ENCODE assay signal across 8 mouse cellular contexts in the genomic region with DNA sequence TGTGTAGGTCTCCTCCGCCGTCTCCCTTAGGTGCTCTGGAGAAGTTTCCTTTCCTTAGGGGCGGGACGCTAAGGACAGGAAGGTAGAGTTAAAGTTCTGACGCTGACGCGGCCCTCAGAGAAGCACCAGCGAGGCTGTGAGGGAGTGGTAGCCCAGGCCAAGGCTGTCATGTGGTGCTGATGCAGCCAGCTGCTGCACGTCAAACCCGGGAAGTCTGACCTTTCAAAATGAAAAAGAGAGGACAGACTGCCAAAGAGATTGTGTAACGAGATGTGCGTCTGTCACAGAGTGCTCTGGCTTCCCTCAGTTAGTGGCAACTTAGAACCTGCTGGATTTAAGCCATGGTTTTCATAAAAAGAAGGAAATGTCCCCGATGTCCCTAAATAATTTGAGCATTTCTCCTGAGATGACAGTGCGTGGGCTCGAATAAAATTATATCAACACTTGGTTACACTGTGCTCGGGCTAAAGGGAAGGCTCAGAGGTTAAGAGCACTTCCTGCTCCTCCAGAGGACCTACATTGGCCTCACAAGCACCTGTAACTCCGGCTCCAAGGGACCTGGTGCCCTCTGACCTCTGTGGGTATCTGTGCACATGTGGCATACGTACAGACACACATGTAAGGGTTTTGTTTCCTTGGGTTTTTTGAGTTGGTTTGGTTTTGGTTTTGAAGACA. TPM values are rescaled to one million over a fixed set of nuclear protein-coding genes. Genes with fewer than 3 reads are reported as not detected.
A peak's percentile ranks its signal among the peaks of the same experiment; 100 is the strongest.
DNase-seq lines count a peak whose midpoint lies in the region; ATAC-seq and TF ChIP-seq lines count a peak whose summit lies in the region.

No protein-coding gene starts in this region.

- no peak for TF ChIP-seq POLR2A in testis, adult 2 months (IDR thresholded peaks at IDR 0.05; ENCODE audit: control insufficient read depth, low read depth, low read length)

- WGBS in stomach, embryonic 14.5 days, result 46% methylated on average over 18 of the region's 18 CpGs
- 80% methylated on average over 18 of the region's 18 CpGs for WGBS in forebrain, postnatal 0 days

- TF ChIP-seq CTCF in testis, adult 2 months (IDR thresholded peaks at IDR 0.05; ENCODE audit: control insufficient read depth, insufficient read depth, insufficient replicate concordance, low read depth, low read length), result no peak
- TF ChIP-seq CTCF in forebrain, postnatal 0 days (IDR thresholded peaks at IDR 0.05; ENCODE audit: low read depth), result no peak

- no peaks in the 10 kb centered on the region for H3K9me3 ChIP-seq in stomach, embryonic 14.5 days (ENCODE audit: control insufficient read depth, low read depth, low read length)
- no peaks in the 10 kb centered on the region for H3K9me3 ChIP-seq in forebrain, postnatal 0 days (ENCODE audit: low read length)

- H3K4me2 ChIP-seq in stomach, embryonic 14.5 days (replicated peaks; ENCODE audit: low read depth, low read length), result no peak overlapping the region
- no peak overlapping the region for H3K4me2 ChIP-seq in forebrain, postnatal 0 days (ENCODE audit: low read depth)

- no peaks in the 10 kb centered on the region for H3K36me3 ChIP-seq in testis, adult 2 months (ENCODE audit: control insufficient read depth, insufficient read depth, low read length)
- peaks cover 53% of the 10 kb centered on the region for H3K36me3 ChIP-seq in stomach, embryonic 14.5 days (ENCODE audit: control insufficient read depth, insufficient read depth, low read length)
- peaks cover 68% of the 10 kb centered on the region for H3K36me3 ChIP-seq in forebrain, postnatal 0 days (ENCODE audit: insufficient read depth)

- no peaks in the 10 kb centered on the region for H3K27me3 ChIP-seq in testis, adult 2 months (ENCODE audit: control insufficient read depth, insufficient read depth, low read length)
- H3K27me3 ChIP-seq in stomach, embryonic 14.5 days (ENCODE audit: control insufficient read depth, insufficient read depth, low read length), result no peaks in the 10 kb centered on the region
- H3K27me3 ChIP-seq in forebrain, postnatal 0 days (ENCODE audit: insufficient read depth, low read length), result no peaks in the 10 kb centered on the region

- peaks cover 5% of the 10 kb centered on the region for H3K4me1 ChIP-seq in testis, adult 2 months (ENCODE audit: control insufficient read depth, insufficient read depth, low read length)
- 0 out of 2 replicates have a peak, but pooled peaks cover 4% of the 10 kb centered on the region for H3K4me1 ChIP-seq in stomach, embryonic 14.5 days (ENCODE audit: control insufficient read depth, insufficient read depth, low read length)
- H3K4me1 ChIP-seq in forebrain, postnatal 0 days (ENCODE audit: insufficient read depth), result no peaks in the 10 kb centered on the region

- DNase-seq in testis, postnatal 14 days (ENCODE audit: low spot score), result no peak
- peak; percentile 68 to 87 for DNase-seq in kidney, postnatal 25 days
- no peak for DNase-seq in forebrain, postnatal 0 days
- DNase-seq in cerebellum, adult 11 months, result no peak

- peak; percentile 34 for ATAC-seq in granulocyte monocyte progenitor cell, adult 5-6 weeks (replicated peaks; ENCODE audit: poor library complexity, severe bottlenecking)
- peak; percentile 59; the same call in 1 of the 2 replicates for ATAC-seq in stomach, embryonic 14.5 days (ENCODE audit: insufficient number of reproducible peaks, insufficient read depth, low FRiP score, low read depth)
- ATAC-seq in cerebellum, adult (ENCODE audit: insufficient number of reproducible peaks, low FRiP score, low TSS enrichment), result no peak
- no peak for ATAC-seq in forebrain, postnatal 0 days

- H3K27ac ChIP-seq in testis, adult 2 months (ENCODE audit: control insufficient read depth, insufficient read depth, low read depth, low read length), result peak overlapping the region; percentile 68; the same call in 1 of the 2 replicates
- peak overlapping the region; percentile 30; the same call in 1 of the 2 replicates for H3K27ac ChIP-seq in stomach, embryonic 14.5 days (ENCODE audit: low read length)
- no peak overlapping the region for H3K27ac ChIP-seq in forebrain, postnatal 0 days (ENCODE audit: low read depth, low read length)

- H3K9ac ChIP-seq in stomach, embryonic 14.5 days (replicated peaks; ENCODE audit: low read depth, low read length), result no peak overlapping the region
- H3K9ac ChIP-seq in forebrain, postnatal 0 days, result no peak overlapping the region

- no peak overlapping the region for H3K4me3 ChIP-seq in testis, adult 2 months (ENCODE audit: control insufficient read depth, low read depth, low read length)
- H3K4me3 ChIP-seq in stomach, embryonic 14.5 days (ENCODE audit: low read depth, low read length), result no peak overlapping the region
- H3K4me3 ChIP-seq in forebrain, postnatal 0 days (ENCODE audit: low read depth, low read length), result no peak overlapping the region

RNA-seq across cellular contexts. Expression of gene Arpc3, which starts 9.1 kb away (rescaled TPM):
- 35.0 and 35.1 TPM in 2 replicates for polyA plus RNA-seq in testis, adult 2 months (2012; rRNA removed)
- 271 and 276 TPM in 2 replicates for total RNA-seq in granulocyte monocyte progenitor cell, adult 5-6 weeks (2014; fragmentation: Nextera tagmentation)
- 988 and 1,056 TPM in 2 replicates for total RNA-seq in granulocyte monocyte progenitor cell, adult 5-6 weeks (2017)
- 43.4 and 49.9 TPM in 2 replicates for polyA plus RNA-seq in stomach, embryonic 14.5 days (2014; fragmentation: Nextera tagmentation; extraction: Ambion mirVana)
- 234 and 357 TPM in 2 replicates for total RNA-seq in forebrain, postnatal 0 days (2014; rRNA removed)
- 171 and 225 TPM in 2 replicates for polyA plus RNA-seq in forebrain, postnatal 0 days (2015; fragmentation: Nextera tagmentation; extraction: Ambion mirVana)

RNA-seq across cellular contexts. Expression of gene Anapc7, which starts 20.7 kb away (rescaled TPM):
- 16.1 and 16.2 TPM in 2 replicates for polyA plus RNA-seq in testis, adult 2 months (2012; rRNA removed)
- total RNA-seq in granulocyte monocyte progenitor cell, adult 5-6 weeks (2014; fragmentation: Nextera tagmentation), result 13.8 and 27.3 TPM in 2 replicates
- 17.5 and 24.2 TPM in 2 replicates for total RNA-seq in granulocyte monocyte progenitor cell, adult 5-6 weeks (2017)
- polyA plus RNA-seq in stomach, embryonic 14.5 days (2014; fragmentation: Nextera tagmentation; extraction: Ambion mirVana), result 23.3 and 29.4 TPM in 2 replicates
- 30.2 and 33.0 TPM in 2 replicates for total RNA-seq in forebrain, postnatal 0 days (2014; rRNA removed)
- polyA plus RNA-seq in forebrain, postnatal 0 days (2015; fragmentation: Nextera tagmentation; extraction: Ambion mirVana), result 37.5 and 42.0 TPM in 2 replicates

RNA-seq across cellular contexts. Expression of gene Fam216a, which starts 28.6 kb away (rescaled TPM):
- polyA plus RNA-seq in testis, adult 2 months (2012; rRNA removed), result 171 and 178 TPM in 2 replicates
- 13.4 and 21.1 TPM in 2 replicates for total RNA-seq in granulocyte monocyte progenitor cell, adult 5-6 weeks (2014; fragmentation: Nextera tagmentation)
- total RNA-seq in granulocyte monocyte progenitor cell, adult 5-6 weeks (2017), result 51.9 and 57.9 TPM in 2 replicates
- polyA plus RNA-seq in stomach, embryonic 14.5 days (2014; fragmentation: Nextera tagmentation; extraction: Ambion mirVana), result 62.9 and 64.7 TPM in 2 replicates
- total RNA-seq in forebrain, postnatal 0 days (2014; rRNA removed), result 136 and 141 TPM in 2 replicates
- 147 and 150 TPM in 2 replicates for polyA plus RNA-seq in forebrain, postnatal 0 days (2015; fragmentation: Nextera tagmentation; extraction: Ambion mirVana)

RNA-seq across cellular contexts. Expression of gene Gpn3, which starts 29.1 kb away (rescaled TPM):
- polyA plus RNA-seq in testis, adult 2 months (2012; rRNA removed), result 27.6 and 27.8 TPM in 2 replicates
- 35.0 and 59.8 TPM in 2 replicates for total RNA-seq in granulocyte monocyte progenitor cell, adult 5-6 weeks (2014; fragmentation: Nextera tagmentation)
- 42.2 and 51.9 TPM in 2 replicates for total RNA-seq in granulocyte monocyte progenitor cell, adult 5-6 weeks (2017)
- polyA plus RNA-seq in stomach, embryonic 14.5 days (2014; fragmentation: Nextera tagmentation; extraction: Ambion mirVana), result 65.7 and 67.0 TPM in 2 replicates
- 31.2 and 37.6 TPM in 2 replicates for total RNA-seq in forebrain, postnatal 0 days (2014; rRNA removed)
- polyA plus RNA-seq in forebrain, postnatal 0 days (2015; fragmentation: Nextera tagmentation; extraction: Ambion mirVana), result 41.0 and 44.2 TPM in 2 replicates

RNA-seq across cellular contexts. Expression of gene Vps29, which starts 46.6 kb away (rescaled TPM):
- polyA plus RNA-seq in testis, adult 2 months (2012; rRNA removed), result 51.0 and 57.4 TPM in 2 replicates
- 118 and 128 TPM in 2 replicates for total RNA-seq in granulocyte monocyte progenitor cell, adult 5-6 weeks (2014; fragmentation: Nextera tagmentation)
- 89.8 and 105 TPM in 2 replicates for total RNA-seq in granulocyte monocyte progenitor cell, adult 5-6 weeks (2017)
- 209 and 221 TPM in 2 replicates for polyA plus RNA-seq in stomach, embryonic 14.5 days (2014; fragmentation: Nextera tagmentation; extraction: Ambion mirVana)
- total RNA-seq in forebrain, postnatal 0 days (2014; rRNA removed), result 142 and 157 TPM in 2 replicates
- 364 and 391 TPM in 2 replicates for polyA plus RNA-seq in forebrain, postnatal 0 days (2015; fragmentation: Nextera tagmentation; extraction: Ambion mirVana)

Comparison
In these comparisons a context has a peak if more than half of its experiments do, and no peak if none do; other contexts are left out.
1. DNase-seq: peak in kidney, postnatal 25 days (2 of 2); none in testis, postnatal 14 days (single experiment), forebrain, postnatal 0 days (single experiment) and cerebellum, adult 11 months (single experiment).
2. ATAC-seq: peak in granulocyte monocyte progenitor cell, adult 5-6 weeks (single experiment) and stomach, embryonic 14.5 days (single experiment); none in cerebellum, adult (single experiment) and forebrain, postnatal 0 days (single experiment).